Mouse (Mus musculus): Measurements from ENCODE around the gene Proca1.

The Proca1 gene

GRCm38 (mm10) chr11:78193113-78193512 lies at the start of gene Proca1:
Proca1 (plus strand) TSS chr11:78193392.
- DNase-seq (ENCODE audit: low read depth in 2 of 2, low spot score in 2 of 2) = no peak

GRCm38 (mm10) chr11:78143520-78143919 lies 49.7 kb upstream of the Proca1 start:
- no peak for DNase-seq (ENCODE audit: low read depth in 2 of 2, low spot score in 2 of 2)

GRCm38 (mm10) chr11:78146168-78146567 lies 47.0 kb upstream of the Proca1 start:
- no peak for DNase-seq (ENCODE audit: low read depth in 2 of 2, low spot score in 2 of 2)

GRCm38 (mm10) chr11:78146707-78147543 lies 46.3 kb upstream of the Proca1 start:
- no peak for DNase-seq (ENCODE audit: low read depth in 2 of 2, low spot score in 2 of 2)

GRCm38 (mm10) chr11:78151161-78151560 lies 42.0 kb upstream of the Proca1 start:
- no peak for DNase-seq (ENCODE audit: low read depth in 2 of 2, low spot score in 2 of 2)

- DNase-seq (ENCODE audit: low read depth in 2 of 2, low spot score in 2 of 2) = no peak
Measured at GRCm38 (mm10) chr11:78152299-78153231, 40.6 kb upstream of the Proca1 start.

GRCm38 (mm10) chr11:78153778-78154177 lies 39.4 kb upstream of the Proca1 start:
- DNase-seq (ENCODE audit: low read depth in 2 of 2, low spot score in 2 of 2) = no peak

GRCm38 (mm10) chr11:78155674-78156073 lies 37.5 kb upstream of the Proca1 start:
- DNase-seq (ENCODE audit: low read depth in 2 of 2, low spot score in 2 of 2) = no peak

GRCm38 (mm10) chr11:78156156-78156699 lies 37.0 kb upstream of the Proca1 start:
- DNase-seq (ENCODE audit: low read depth in 2 of 2, low spot score in 2 of 2) = no peak

- DNase-seq (ENCODE audit: low read depth in 2 of 2, low spot score in 2 of 2) = peak; percentile 78 to 88
Measured at GRCm38 (mm10) chr11:78159096-78159495, 34.1 kb upstream of the Proca1 start.

GRCm38 (mm10) chr11:78159557-78159956 lies 33.6 kb upstream of the Proca1 start:
- no peak for DNase-seq (ENCODE audit: low read depth in 2 of 2, low spot score in 2 of 2)

GRCm38 (mm10) chr11:78160171-78160570 lies 33.0 kb upstream of the Proca1 start:
- no peak for DNase-seq (ENCODE audit: low read depth in 2 of 2, low spot score in 2 of 2)

- no peak for DNase-seq (ENCODE audit: low read depth in 2 of 2, low spot score in 2 of 2)
Measured at GRCm38 (mm10) chr11:78160675-78161074, 32.5 kb upstream of the Proca1 start.

- DNase-seq (ENCODE audit: low read depth in 2 of 2, low spot score in 2 of 2) = no peak
Measured at GRCm38 (mm10) chr11:78161169-78161568, 32.0 kb upstream of the Proca1 start.

- DNase-seq (ENCODE audit: low read depth in 2 of 2, low spot score in 2 of 2) = no peak
Measured at GRCm38 (mm10) chr11:78161968-78162367, 31.2 kb upstream of the Proca1 start.

GRCm38 (mm10) chr11:78162504-78162903 lies 30.7 kb upstream of the Proca1 start:
- no peak for DNase-seq (ENCODE audit: low read depth in 2 of 2, low spot score in 2 of 2)

GRCm38 (mm10) chr11:78163045-78163444 lies 30.1 kb upstream of the Proca1 start:
- no peak for DNase-seq (ENCODE audit: low read depth in 2 of 2, low spot score in 2 of 2)

GRCm38 (mm10) chr11:78163681-78164603 lies 29.2 kb upstream of the Proca1 start:
- no peak for DNase-seq (ENCODE audit: low read depth in 2 of 2, low spot score in 2 of 2)

GRCm38 (mm10) chr11:78164604-78164923 lies 28.6 kb upstream of the Proca1 start:
- DNase-seq (ENCODE audit: low read depth in 2 of 2, low spot score in 2 of 2) = no peak

- peak; percentile 57 to 72 for DNase-seq (ENCODE audit: low read depth in 2 of 2, low spot score in 2 of 2)
Measured at GRCm38 (mm10) chr11:78164924-78165760, 28.1 kb upstream of the Proca1 start, which contains the start of gene Traf4. Traf4 (minus strand) TSS chr11:78165589.

Measured in CD8-positive naive resting alpha-beta T cell, adult 2 months (primary cell).